Mouse (Mus musculus) 3134 (cell line): ENCODE measurements at regions not wholly inside any gene's neighbourhood (a gene's known extent, or its start where the extent isn't known, plus 50 kb on each side); places are given as distances from the start of the nearest gene placed in this dataset.
"Not testable (repeated sequence)": the region's sequence is repeated elsewhere in the genome, so short reads cannot be mapped to it uniquely, and the experiment has no call there.

Experiments
- DNase-seq: peaks from one replicate; pipeline ENCODE4 v3.0.0-alpha.2; 2011; ENCODE audit warnings: low spot score; ENCODE audit not compliant: insufficient read length; ENCODE audit errors: extremely low read depth

DNA sequence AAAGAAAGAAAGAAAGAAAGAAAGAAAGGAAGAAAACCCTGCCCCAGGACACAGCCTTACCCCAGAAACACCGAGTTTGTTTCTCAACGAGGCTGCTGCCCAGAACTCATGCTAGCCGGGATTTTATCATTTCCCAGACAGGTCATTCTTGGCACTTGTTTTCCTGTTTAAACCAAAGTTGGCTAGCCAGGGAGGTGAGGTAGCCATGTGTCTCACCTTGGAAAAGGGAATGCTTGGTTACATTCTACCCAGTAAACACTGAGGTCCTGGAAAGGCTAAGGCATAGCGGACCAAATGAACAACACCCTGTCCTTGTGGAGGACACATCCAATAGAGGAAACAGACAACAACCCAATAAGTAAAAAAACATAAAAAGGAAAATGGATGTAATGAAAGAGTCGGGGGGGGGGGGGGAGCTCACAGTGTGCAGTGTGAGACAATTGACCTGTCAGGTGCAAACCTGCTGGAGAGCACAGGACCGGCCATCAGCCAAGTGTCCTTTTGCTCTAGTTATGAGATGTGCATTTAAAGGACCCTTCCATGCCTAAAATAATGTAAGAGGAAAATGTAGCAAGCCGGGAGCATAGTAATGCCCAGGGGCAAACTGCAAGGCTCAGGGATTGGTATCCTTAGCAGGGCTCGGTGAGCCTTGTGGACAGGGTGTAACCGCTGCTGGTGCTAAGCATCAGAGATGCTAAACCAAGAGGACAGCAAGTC lies 78.2 kb upstream of the Fzd7 start:
- no peak for DNase-seq

DNA sequence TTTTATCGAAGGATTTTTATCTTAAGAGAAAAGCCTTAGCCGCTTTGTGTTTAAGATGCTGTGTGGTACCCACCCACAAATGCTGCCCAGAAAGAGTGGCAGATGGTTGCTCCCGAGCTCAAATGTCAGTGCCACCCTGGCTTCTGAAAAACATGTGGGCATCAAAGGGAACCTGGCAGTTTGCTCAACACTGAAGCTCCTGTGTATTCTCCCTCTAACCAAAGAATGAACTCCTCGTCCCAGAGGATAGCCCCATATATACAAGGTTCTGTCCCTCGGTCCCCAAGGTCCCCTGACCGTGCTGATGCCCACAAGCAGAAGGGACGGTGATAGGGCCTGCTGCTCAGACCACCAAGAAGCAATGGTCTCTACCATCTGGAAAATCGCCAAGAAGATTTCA lies 76.9 kb upstream of the Fzd7 start:
- DNase-seq = no peak

DNA sequence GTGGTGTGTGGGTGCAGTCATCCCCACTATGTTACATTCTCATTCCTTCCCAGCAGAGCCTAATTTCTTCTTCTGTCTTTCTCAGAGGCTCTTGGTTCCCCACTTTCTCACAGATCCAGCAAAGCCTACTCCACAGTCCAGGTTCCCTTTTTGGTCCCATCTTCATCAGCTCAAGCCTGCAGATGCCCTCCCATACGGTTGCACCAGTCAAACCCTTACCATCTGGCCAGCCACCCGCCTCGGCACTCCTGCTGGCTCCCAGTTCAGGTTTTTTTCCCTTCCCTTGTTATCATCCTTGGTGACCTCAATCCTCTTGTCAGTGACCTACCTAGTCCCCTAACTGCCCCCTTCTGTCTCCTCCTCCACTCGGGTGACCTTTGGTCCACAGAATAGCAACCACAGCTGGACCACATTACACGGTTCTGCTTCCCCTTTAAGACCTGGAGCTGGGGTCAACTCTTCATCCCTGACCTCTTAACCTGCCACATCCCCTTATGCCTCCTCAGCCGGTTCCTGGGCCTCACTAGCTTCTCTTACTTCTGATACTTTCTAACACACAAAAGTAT lies 75.4 kb upstream of the Fzd7 start:
- DNase-seq = no peak

DNA sequence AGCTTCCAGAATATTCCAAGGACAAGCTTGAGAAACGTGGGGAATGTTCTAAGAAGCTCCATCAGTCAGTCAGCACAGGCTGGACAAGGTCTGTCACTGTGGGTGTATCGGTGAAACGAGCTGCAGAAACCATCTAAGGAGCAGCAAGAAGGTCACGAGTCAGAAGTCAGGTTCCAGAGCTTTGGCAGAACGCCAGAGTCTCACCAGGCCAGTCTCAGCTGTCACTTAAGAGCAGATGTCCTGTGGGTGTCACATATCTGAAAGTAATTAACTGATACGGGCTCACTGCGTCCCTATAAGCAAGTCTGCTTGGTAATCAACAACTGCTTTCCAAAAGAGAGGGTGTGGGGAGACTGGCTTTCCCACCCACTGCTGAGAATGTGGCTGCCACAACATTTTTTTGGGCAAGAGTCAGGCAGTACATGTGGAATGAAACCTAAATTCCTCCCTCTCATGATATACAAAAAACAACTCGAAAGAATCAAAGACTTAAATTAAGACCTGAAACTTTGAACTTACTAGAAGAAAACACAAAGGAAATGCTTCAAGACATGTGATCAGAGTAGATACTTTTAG lies 72.6 kb upstream of the Fzd7 start:
- DNase-seq = peak; percentile 13

DNA sequence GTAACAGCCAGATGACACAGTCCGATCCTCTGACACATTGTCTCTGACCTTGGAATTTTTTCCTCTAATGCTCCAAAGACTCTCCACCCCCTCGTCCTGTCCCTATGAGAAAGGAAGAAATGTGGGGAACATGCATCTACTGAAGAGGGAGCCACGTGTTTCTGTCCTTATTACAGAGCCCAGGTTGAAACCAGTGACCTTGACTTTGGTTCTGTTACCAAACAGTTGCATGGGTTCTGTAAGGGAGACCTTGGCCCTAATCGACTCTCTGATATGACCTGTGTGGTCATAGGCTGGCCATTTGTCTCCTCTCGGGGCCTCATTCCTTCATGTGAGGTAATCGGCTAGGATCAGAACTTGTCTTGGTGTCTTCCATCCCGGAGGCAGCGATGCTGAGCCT lies 69.0 kb upstream of the Fzd7 start:
- no peak for DNase-seq

DNA sequence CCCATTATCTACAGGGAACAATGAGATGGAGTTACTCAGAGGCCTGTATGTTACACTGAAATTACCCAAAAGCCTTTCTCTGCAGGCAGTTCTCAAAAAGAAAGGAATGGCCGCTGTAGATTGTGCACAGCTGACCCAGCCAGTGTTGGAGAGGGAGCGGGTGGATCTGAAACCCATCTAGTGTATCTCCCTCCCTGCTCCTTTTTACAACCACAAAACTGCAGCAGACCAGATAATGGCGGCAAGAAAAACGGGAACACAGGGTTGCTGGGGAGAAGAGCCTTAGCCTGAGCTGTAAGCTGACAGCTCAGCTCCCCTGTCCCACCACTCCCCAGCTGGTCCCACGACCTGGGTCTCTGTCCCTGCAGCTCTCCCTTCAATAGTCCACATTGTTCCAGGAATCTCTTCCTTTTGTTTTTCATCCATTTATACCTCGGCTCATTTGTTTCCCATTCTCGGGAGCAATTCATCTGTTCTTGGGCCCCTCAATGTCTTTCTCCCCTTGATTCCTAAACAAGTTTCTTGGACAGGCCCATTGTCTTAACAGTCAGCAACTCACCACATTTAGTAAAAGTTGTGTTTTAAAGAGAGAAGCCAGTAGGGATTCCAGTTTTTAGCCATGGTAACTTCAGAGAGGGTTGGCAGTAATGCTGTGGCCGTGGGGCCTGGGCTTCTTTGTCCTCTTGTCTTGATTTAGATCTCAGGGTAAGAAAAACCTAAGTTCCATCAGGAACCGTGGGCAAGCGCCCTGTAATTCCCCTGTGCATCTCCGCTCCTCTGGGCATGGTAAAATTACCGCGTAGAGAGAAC lies 67.6 kb upstream of the Fzd7 start:
- DNase-seq = no peak

DNA sequence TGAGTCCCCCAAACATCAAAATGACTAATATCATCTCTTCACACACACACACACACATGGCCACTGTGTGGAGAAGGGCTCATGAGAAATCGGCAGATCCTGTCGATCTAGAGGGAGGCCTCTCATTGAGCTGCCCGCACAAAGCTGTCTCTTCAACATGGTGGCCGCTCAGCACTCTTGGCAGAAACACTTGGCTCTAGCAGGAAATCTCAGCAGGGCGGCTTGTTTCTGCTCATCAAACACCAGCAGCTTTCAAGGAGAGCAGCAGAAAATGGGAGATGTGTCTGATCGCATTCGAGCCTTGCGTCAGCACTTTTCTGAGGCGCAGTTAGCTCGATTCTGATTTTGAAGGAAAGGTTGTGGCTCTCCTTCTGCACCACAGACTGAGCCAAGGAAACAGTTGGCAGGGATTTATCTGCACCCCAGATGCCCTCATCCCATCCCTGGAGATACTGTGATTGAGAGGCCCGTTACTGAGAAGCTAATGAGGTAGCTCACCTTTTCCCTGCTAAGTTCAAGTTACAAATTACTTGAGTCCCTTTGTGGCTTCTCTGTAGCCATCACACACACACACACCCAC lies 66.4 kb upstream of the Fzd7 start:
- DNase-seq = no peak

DNA sequence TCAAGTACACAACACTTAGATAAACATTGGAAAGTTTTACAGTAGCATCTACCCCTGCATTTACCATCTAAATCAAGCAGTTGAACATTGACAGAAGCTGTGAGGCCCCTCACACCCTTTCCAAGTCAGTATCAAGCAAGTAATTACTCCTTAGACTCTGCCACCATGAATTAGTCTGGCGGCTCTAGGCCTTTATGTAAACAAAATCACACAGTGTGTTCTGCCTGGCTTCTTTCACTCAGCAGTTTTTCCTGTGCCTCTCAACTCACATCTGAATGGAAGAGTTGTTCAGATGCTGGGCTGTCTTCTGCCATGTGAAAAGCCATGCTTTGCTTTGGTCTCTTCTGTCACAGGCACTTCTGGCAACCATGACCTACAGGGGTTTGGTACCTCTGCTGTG lies 64.9 kb upstream of the Fzd7 start:
- DNase-seq = no peak

DNA sequence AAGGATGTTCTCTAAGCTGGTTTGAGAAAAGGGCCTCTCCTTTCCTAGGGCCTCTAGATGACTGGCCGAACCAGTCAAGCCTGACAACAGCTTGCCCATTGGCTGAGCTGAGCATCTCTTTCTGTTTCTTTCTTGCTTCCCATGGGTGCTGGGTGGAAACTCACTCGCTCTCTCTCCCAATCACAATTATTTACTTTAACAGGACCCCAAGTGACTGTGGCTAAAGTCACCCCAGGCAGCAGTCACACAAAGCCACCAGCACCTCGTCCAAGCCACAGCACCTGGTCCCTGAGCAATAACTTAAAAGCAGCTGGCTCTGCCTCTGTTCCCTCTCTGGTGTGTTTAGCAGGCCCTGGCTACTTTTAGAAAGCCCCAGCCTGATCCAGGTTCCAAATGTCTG lies 64.3 kb upstream of the Fzd7 start:
- no peak for DNase-seq

DNA sequence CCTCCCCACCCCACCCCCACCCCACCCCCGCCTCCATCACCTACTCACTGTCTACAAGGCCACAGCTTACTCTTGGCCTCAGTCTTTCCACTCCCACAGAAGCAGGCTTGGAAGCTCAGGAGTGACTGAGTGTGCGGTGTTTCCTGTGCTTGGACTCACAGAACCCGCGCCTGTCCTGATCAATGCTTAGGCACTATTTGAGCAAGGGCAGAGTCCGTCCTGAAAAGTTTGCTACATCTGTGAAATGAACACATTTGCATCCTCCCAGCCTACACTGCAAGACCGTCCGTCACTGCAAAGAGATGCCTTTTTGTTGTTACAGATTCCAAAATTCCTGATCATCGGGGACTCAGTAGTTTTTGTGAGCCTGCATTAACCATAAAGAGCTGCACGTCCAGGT lies 63.5 kb upstream of the Fzd7 start:
- DNase-seq = no peak

DNA sequence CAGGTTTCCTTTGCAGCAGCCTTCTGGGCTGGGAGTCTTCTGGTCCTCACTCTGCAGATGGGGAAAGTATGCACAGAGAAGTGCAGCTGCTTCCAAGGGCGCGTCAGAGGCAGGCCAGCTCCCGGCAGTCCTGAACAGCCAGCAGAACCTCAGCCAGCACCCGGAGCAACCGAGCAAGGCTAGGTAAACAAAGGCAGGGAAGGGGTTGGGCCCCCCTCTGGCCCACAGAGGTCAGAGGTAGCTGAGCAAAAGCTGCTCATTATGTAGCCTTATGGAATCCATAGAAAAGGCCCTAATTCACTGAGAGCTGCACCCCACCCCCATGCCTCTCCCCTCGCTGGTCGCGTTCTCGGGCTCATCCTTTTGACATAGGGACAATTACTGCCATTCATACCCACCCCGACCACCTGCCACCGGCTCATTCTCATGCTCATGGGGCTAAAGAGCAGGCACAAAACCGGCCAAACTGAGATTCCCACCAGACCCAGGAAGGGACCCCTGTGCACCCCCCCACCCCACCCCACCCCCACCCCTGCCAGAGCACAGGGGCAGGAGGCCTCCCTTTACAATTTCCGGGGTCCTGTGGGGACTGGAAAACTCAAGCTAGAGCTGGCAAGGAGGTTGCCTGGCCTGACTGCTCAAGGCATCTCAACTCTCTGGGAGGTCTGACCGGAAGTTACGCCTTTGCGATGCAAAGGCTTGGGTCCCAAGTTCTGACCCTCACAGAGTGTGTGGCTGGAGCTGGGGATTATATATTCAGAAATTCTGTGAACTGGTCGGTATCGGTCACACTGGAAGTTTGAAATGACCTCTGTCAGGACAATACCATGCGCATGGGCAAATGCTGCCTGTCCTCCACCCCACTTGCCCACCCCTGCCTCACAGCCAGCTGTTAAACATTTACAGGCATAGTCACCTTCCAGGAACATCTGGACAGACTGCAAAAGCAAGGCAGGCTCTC lies 59.0 kb upstream of the Fzd7 start:
- DNase-seq = no peak

DNA sequence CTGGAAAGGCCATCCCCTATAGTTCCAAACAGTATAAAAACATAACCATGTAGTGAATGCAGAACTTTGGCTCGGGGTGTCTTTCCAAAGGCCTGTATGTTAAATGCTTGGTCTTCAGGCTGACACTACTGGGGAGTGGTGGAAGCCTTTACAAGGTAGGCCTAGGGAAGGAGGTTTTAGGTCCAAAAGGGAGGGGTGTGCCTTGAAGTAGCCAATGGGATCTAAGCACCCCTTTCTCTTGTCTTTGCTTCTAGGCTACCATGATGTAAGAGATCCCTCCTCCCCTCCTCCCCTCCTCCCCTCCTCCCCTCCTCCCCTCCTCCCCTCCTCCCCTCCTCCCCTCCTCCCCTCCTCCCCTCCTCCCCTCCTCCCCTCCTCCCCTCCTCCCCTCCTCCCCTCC lies 56.5 kb upstream of the Fzd7 start:
- not testable (repeated sequence) for DNase-seq

DNA sequence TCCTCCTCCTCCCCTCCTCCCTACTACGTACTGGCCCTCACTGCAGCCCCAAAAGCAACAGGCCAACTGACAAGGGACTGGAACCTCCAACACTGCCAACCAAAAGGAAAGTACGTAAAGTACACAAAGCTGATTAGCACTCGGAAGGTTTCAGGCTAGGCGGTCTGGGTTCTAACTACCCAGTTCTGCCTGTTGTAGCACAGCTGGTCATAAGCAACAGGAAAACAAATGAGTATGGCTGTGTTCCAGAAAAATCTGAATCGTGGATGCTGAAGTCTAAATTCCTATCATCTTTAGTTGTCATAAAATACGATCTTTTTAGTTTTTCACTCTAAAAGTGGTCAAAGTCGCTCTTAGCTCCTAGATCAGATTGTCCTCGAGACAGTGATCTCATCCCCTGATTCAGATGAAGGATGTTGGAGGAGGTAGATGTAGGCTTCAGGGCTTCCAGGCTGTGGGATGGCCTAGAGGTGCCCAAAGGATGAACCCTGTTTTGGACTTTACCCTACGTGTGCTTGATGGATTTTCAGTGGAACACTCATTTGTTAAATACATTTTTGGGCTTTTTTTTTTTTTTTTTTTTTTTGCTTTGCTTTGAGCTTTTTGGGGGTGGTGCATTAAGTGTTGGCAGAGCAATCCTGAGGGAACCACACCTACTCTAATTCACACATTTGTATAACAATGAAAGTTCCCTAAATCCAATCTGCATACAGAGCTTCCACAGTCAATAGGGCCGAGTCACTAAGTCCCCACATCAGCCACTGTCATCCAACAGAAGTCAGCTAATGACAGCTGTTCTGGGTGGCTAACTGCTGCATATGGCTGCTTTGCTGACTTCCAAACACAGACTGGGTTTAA lies 55.6 kb upstream of the Fzd7 start:
- DNase-seq = no peak

DNA sequence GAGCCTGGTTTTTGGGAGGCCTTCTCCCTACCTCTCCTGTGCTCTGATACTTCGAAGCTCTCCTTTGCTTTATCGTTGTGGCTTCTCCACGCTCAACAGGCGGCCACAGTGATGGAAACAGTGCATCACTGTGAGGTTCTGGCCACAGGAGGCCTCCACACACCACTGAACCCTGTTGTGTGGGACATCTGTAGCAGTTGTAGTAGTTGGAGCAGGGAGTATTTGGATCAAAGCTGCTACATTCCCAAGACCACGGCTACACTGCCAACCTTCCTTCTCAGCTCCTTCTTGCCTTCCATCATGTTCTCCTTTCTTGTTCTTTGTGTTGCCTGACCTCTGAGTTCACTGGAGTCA lies 55.0 kb upstream of the Fzd7 start:
- DNase-seq = no peak

DNA sequence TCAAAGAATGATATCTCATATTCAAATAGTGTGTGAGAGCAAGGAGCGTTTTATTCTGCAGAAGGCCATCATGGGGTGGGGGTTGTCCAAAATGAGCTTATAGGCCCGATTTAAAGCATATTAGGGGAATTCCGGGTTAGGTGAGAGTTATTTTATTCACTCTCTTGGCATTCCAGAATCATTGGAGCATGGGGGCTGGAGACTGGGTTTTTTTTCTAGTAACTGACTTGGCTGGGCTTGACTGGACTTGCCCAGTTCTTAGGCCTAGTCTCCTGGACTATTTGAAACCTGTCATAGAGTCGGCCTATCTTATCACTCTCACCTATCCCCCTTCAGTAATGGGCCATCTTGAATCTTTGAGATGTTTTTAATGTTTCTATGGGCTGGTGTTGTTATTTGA lies 52.9 kb upstream of the Fzd7 start:
- no peak for DNase-seq

DNA sequence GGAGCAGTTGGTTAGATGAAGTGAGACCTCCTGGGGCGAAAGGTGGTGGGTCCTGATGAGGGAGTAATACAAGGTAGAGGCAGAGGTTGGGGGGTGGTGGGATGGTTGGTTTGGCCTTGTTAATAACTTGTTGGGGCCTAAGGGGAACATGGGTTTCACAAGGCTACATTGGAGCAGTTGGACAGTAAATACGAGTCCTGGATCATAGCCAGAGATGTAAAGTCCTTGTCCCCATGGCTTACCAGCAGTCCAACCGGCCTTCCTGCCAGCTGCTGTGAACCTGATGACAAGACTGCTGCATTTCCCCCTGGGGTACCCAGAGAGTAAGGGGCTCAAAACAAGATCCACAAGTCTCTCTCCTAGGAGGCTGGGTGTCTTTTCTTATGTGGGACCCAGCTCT lies 52.0 kb upstream of the Fzd7 start:
- DNase-seq = no peak

DNA sequence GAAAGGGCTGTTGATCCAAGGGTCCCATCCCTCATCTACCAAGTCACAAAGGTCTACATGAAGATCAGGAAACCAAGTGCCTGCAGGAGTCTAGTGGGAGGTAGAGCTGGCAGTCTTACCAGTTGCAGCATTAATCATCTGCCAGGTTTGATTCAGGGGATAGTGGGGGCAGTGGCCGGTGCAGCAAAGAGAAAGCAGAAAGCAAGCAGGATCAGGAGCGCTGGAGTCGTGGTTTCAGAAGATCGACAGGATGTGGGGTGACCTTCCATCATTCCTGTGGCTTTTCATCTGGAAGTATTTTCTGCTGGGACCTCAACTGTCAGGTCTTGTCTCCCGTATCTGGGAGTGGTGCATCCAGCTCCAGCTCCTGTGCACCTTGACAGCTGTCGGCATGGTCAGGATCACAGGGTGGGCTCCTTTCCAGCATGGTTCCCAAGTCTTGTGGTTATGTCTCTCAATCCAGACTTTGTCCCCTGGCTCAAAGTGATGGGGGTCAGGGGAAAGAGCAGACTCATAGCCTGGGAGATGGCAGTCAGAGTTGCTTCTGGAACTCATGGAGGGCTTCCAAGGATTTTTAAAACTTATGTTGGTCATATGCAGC lies 51.2 kb upstream of the Fzd7 start:
- DNase-seq = peak; percentile 56
